Mouse (Mus musculus): ENCODE data around the gene Fam214b.
A peak's percentile ranks its signal among the peaks of the same experiment; 100 is the strongest.

Gene Fam214b

DNA sequence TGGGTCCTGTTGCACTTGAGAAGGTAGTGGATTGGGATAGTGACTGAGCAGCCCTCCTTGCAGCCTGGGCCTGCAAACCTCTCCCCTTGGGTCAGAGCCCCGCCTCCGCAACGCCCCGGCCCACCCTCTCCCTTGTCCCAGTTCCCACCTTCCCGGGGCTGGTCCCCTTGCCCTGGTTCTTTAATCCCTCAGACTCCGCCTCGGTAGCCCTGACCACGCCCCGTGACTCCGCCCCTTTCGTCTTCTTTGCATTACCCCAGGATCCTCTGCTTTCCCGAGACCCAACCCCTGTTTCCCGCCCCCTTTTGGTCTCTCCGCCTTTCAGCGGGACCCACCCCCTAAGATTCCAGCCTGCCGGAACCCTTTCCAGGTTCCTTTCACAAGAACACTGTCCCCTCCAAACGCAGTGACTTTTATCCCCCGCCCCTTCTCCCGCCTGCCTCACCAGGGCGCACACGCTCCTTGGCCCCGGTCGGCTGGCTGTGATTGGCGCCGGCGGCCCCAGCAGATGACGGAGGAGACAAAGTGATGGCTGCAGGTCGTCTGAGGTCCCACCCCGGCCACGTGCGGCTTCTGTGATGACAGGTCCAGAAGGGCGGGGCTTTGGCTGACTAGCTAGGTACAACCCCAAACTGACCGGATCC, at the start of gene Fam214b:
Gene Fam214b (minus strand): TSS at position 562 of the 644 bp plus-strand sequence.
- DNase-seq: peak; percentile 99

DNA sequence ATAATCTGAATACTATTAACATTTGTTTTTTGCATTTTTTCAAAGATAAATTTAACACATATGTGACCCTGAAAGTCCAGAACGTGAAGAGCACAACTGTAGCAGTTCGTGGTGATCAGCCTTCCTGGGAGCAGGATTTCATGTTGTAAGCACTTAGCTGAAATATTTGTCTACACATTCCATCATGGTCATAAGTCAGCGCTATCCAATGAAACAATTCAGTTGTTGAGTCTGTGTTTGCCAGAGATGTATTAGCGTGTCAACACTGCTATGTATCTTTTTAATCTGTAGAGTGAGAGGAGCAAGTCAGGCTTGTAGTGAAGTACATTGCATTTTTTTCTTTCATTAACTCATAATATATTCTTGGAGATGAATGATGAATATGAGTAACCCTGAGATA, 45.2 kb upstream of the Fam214b start:
- DNase-seq: no peak

DNA sequence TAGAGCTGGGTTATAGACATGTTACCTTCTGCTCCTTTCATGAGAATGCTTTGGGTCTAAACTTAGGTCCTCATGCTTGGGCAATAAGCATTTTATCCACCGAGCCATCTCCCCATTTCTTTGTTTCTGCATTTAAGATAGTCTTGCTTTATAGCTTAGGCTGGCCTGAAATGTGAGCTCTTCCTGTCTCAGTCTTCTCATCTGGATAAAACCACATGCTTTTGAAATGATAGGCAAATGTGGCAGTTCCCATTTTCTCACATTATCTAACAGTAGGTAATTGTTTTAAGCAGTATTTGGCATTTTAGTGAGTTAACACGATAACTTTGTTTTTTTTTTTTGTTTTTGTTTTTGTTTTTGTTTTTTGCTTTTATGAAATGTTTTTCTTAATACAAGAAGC, 43.9 kb upstream of the Fam214b start:
- no peak for DNase-seq

DNA sequence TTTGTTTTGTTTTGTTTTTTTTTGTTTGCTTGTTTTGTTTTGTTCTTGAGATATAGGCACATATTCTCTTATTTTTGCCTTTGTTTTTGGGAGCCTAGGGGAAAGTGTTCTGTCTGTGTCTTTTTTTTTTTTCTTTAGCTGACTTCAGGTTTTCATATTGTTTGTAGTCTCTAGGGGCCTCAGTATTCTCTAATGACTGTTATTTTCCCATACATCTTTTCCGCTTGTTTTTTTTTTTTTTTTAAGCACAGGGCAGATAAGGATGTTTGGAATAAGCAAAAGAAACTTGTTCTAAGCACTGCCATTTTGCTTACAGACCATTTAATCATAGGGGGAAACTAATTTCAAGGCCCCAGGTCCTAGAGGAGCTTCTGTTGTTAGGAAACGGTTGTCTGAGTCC, 36.4 kb upstream of the Fam214b start:
- no peak for DNase-seq

DNA sequence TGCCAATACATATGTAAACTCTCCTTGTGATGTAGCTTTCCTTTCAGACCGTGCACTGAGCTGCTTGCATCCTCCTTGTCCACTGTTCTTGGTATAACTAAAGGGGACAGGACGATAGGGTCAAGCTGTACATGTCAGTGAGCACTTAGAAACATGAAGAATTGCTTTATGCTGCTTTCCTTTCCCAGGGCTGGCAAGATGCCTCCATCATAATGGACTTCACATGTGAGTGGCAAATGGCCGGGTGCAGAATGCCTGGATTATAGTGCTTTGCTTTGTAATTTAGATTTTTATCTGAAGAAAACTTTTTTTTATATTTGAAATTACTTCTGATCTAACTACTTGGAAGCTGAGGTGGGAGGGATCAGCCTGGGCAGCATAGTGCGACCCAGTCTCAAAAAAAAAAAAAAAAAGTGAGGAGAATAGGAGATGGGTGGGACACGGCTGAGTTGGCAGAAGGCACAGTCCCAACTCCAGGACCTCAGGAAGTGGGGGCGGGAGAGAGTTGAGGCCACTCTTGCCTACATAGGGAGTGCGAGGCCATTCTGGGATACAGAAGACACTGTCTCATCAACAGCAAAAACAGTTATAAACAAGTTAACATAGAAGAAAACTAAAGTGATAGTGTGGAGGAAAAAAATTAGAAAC, 32.2 kb upstream of the Fam214b start:
- no peak for DNase-seq

DNA sequence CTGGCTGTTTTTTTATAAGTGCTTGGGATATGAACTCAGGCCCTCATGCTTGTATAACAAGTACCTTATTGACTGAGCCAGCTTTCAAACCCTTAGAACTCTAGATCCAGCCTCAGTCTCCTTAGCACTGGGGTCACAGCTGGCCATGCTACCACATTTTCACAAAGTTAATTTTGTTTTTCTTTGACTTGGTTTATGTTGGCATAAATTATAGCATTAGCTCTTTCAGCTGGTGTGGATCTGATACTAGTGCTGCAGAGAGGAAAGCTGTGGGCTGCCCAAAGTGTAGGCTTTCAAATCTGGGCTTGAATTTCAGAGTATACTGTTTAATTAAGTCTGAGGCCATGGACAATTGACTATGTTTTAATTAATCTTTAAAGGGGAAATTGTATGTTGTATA, 28.9 kb upstream of the Fam214b start:
- no peak for DNase-seq

DNA sequence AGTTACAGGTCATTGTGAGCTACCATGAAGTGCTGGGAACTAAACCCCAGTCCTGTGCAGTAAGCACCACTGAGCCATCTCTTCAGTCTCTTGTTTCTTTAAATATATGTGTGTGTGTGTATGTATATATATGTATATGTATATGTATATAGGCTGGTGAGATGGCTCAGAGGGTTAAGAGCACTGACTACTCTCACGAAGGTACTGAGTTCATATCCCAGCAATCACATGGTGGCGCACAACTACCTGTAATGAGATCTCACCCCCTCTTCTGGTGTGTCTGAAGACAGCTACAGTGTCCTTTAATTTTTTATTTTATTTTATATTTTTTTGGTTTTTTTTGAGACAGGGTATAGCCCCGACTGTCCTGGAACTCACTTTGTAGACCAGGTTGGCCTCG, 19.5 kb upstream of the Fam214b start:
- no peak for DNase-seq

DNA sequence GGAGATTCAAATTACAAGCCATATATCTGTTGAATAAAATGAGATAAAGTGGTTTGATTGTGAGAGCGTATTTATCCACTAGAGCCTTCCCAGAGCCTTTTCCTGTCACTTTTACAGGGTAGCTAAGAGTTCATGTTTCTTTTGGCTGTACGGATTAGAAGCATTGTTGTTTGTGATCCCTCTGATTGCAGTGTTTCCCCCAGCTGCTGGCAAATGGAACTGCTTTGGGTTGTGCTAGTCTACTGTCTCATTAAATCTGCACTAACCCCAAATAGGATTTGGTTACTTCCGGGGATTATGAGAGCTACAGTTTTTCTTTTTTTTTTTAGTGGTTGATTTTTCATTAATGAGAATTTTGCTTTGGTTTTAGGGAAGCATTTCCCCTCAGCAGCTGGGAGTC, 14.3 kb upstream of the Fam214b start:
- DNase-seq: peak; percentile 44

DNA sequence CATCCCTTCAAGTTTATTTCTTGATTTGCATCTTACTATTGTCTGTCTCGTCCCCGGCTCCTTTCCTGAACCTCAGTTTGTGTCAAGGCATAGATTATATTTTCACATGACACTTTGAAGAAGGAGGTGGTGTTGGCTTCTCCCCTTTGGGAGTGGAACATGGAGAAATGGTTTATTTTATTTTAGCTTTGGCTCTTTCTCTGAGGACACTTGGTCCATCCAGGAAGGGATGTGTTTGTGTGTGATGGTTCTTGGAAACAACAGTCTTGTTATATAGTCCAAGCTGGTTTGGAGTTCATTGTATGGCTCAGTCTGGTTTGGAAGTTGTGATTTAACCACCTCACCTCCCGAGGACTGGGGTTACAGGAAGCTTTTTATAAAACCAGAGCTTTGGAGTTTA, 13.7 kb upstream of the Fam214b start:
- DNase-seq: no peak

DNA sequence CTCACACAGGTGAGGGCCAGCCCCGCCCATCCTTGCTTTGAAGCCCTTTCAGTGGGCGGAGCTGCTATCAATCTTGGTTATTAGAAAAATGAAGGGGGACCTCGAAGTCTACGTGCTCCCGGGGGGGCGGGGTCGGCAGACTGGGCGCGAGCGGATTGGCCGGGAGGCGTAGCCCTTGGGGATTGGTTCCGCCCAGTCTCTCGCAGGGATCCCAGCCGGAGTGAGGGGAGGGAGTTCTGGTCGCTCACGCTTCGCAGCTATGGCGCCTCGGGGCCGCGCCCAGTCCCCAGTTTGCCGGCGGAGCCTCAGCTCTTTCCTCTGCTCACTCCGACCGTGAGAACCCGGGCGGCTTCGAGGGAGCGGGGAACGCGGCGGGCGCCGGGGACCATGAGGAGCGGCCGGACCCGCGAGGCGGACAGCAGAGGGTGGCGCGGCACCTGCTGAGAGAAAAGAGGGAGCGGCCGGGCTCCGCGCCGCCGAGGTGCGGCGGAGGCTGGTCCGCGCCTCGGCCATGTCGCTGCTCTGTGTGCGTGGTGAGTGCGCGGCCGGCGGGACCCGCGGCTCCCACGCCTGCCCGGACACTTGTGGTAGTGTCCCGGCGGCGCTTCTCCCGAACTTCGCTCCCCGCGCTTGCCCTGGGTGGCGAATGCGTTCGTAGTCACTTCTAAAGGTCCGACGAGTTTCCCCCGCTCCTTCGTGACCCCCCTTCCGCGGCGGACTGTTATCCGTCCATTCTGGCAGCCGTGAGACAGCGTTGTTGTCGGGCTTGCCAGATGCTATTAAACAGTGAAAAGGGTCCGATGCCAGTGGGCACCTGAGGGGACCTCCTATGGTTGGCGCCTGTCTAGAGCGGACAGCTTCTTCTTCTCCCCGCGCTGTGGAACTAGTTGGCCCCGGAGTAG, 13.0 kb upstream of the Fam214b start, which contains the start of gene Unc13b:
Gene Unc13b (plus strand): TSS at position 201 of the 902 bp plus-strand sequence.
- peak; percentile 96 for DNase-seq

DNA sequence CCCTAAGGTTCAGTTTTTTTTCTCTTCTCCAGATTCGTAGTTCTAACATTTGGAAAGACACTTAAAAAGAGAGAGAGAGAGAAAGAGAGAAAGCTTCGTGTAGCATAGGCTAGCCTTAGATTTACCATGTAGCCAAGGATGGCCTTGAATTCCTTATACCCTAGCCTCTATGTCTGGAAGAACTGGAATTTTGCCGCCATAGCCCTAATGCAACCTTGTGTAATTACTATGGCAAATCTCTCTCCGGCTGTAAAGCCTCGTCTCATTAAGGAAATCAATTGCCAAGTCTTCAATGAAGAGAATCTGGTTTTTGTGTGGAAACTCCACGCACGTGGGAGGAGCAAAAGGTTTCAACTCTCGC, 12.4 kb upstream of the Fam214b start:
- no peak for DNase-seq

DNA sequence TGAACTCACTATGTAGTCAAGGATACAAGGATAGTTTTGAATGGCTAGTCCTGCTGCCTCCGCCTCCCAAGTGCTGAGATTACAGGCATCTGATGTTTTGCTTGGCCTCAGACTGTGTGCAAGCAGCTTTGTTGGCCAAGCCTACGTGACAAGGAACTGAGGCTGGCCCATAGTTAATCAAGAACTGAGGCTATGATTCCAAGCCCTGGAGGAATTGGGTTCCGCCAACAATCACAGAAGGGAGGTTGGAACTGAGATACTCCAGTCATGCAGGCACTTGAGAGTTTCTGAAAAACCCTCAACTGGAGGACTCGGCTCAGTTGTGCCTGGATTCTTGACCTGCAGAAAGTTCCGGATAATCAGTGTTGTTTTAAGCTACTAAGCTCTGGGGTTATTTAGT, 11.6 kb upstream of the Fam214b start:
- no peak for DNase-seq

DNA sequence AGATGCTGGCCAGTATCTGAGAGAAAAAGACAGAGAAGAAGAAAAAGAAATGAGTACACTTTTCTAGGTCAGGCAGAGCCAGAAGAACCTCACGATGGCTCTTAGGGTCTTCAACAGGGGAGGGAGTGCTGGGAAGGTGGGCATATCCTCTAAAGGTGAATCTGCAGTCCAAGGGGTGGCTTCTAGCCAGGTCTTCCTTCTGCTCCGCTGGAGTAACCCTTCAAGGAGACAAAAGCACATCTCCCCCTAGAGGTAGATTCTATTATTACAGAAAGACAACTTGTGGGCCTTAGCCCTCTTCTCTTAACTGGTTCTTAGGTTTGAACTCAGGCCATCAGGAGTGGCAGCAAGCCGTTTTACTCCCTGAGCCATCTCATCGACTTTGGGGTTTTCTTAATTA, 6.6 kb upstream of the Fam214b start:
- DNase-seq: peak; percentile 60

DNA sequence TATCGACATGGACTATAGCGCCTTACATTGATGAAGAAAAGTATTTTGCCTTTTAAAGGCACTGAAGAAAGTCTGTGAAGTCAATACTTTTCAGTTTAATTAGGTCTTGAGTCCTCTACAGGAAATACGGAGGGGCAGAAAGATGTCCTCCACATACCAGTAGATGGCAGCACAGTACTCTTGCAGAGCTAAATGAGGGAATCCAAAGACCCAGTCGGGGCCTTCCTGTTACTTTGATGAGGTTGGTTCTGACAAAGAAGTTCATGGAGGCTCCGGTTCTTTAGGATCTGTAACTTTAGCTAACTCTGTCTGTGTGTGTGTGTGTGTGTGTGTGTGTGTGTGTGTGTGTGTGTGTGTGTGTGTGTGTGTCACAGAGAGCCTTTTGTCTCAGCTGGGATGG, 1.2 kb upstream of the Fam214b start:
- DNase-seq: peak; percentile 88

DNA sequence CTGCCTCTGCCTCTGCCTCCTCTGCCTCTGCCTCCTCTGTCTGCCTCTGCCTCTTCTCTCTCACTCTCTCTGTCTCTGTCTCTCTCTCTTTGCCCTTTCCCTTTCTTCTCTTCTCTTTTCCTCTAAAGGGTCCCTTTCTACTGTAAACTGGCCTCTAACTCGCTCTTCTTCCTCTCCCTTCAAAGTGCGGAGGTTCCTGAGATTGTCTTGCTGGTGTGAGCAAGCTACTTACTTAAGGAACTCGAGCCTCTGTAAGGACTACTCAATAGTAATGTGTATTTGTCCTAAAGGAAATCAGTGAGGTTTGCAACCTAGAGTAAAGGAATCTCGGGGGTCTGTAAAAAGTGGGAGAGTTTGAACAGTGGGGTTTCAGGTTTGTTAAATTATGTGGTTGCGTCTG, 587 bp upstream of the Fam214b start:
- no peak for DNase-seq

DNA sequence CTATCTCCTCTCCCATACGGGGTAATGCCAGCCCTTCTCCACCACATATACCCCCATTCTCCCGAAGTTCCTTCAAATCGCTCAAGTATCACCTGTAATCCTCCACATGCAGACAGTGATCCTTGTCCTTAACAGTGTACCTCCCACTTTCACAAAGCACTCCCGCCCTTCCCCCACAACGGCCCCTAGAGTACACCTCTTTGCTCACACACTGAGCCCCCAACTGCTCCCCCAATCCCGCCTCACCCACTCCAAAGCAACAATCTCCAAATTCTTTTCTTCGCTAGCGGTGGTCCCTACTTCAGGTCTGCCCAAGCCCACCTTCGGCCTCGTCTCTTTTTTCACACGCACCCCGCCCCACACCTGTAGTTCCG, 748 bp downstream of the Fam214b start:
- no peak for DNase-seq

DNA sequence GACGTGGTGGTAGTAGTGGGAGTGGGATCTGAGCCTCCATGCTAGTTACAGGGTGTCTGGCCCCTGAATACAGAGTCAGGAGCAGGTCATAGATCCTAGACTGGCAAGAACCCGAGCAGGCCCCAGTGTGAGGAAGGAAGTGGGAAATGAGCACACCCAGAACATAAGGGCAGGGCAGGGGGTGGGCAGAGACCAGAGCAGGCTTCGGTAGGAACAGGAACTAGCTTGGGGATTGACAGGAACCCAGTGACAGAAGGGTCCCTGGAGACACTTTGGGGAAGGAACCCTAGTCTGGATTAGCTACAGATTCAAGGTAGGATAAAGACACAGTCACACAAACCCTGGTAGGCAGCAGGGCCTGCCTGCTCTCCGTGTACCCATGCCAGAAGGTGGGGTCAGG, 1.3 kb downstream of the Fam214b start:
- DNase-seq: peak; percentile 65

DNA sequence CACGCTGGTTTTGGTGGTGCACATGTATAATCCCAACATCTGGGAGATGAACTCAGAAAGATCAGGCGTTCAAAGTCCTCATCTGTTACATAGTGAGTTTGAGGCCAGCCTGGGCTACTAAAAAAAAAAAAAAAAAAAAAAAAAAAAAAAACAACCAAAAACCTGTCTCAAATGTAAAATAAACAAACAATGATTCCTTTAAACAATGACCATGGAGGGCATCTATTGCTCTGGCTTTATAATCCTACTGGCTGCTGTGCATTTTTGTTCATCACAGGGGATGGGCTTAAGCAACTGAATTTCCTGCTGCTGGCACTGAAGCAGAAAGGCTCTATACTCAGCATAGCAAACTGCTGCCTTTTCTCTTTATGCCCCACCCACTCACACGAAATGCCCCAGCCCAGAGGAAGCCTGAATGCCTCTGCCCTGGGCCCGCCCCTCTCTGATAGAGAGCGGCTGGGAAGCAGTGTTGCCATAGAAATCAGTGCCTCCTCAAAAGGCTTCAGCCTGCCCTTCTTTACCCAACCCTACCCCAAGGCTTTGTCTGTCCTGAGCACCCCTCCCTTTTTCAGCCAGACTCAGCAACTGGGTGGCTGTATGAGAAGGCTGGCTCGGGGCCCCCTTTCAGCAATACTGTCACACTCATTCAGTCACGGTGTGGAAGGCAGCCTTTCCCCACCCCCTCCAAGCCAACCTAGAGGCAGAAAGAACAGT, 2.2 kb downstream of the Fam214b start:
- peak; percentile 83 for DNase-seq

DNA sequence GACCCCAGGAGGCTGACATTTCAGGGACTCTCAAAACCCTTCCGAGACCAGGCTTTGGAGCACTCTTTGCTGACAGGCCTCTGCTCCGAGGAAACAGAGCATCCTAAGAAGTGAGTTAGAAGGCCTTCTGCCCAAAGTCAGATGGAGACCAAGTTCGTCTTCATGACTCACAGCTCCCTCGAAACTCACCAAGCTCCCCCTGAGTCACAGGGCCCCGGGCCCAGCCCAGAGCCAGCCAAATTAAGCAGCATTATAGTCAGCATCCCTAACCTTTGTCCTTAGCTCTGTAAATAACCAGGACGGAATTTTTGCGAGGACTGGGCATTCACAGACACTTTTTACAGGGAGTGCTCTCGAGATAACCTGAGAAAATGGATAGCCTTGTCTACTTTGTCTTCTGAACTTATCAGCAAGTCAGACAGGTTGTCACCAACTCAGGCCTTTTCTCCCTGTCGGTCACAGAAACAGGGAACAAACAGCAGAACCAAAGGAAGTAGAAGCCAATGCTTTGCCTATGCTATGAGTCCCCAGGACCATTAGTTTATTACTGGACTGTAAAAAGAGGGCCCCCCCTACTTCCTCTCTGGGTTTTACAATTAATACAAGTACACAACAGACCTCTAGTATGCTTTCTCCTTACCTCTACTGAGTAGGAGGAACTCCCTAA, 5.0 kb downstream of the Fam214b start:
- no peak for DNase-seq

DNA sequence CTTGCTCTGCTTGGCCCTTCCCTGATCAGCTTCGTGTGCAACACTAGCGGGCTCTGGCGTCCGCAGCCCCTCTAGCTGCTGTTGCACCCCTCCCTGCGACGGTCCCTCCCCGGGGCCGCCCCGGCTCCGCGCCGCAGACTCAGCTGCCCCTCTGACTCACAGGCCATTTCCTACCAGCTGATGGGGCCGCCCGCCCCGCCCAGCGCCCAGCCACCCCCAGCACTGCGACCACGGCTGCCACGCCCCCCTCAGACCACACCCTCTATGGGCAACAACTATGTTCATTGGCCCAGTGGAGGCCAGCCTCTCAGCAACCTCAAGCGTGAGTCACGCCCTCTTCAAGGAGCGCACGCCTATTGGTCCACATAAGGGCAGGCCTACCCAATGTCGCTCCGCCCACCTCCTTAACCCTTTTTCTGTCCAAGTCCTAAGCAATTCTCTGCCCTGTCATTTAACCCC, 5.9 kb downstream of the Fam214b start:
- peak; percentile 98 for DNase-seq

DNA sequence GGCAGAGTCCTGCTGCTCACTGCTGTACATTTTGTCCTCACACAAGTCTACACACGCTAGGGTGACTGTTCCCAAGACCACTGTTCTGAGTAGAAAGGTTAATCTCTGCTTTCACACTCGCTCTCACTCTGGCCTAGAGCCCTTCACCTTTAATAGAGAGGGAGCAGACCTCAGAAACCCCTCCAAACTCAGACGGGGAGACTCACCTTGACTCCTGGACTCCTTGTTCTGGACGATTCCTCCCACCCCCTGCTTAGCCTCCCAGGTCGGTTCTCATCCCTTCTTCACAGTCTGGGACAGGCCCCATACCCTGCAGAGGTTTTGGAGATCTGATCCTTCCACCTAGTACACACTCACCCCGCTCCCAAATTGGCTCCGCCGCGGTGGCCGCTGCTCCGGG, 6.4 kb downstream of the Fam214b start:
- DNase-seq: no peak
